ENCODE assay signal across 12 mouse cellular contexts in genomic region chr6:15321551-15321974, GRCm38 (mm10).
A peak's percentile ranks its signal among the peaks of the same experiment; 100 is the strongest.
DNase-seq lines count a peak whose midpoint lies in the region; ATAC-seq and TF ChIP-seq lines count a peak whose summit lies in the region.
"Had no signal": no experiment of that assay in that cellular context is flagged by ENCODE, and none has a peak within 500 bp of the region (broad histone marks: within the 10 kb centered on the region; RNA-seq: fewer than 3 reads in every experiment).

No protein-coding gene starts in this region.

- no peak overlapping the region for H3K4me3 ChIP-seq in forebrain, embryonic 15.5 days
- H3K4me3 ChIP-seq in forebrain, embryonic 10.5 days: no peak overlapping the region
- H3K4me3 ChIP-seq in lung, embryonic 16.5 days (ENCODE audit: low read length): no peak overlapping the region
- H3K4me3 ChIP-seq in lung, adult 2 months (replicated peaks; ENCODE audit: extremely low read depth, low read depth, low read length): no peak overlapping the region
- peak overlapping the region; percentile 18 for H3K4me3 ChIP-seq in heart, embryonic 16.5 days (ENCODE audit: low read length)
- no peak overlapping the region for H3K4me3 ChIP-seq in stomach, embryonic 15.5 days (replicated peaks)
- no peak overlapping the region for H3K4me3 ChIP-seq in neural tube, embryonic 15.5 days (replicated peaks)
- H3K4me3 ChIP-seq: hindbrain, embryonic 13.5 days; midbrain, embryonic 15.5 days had no signal

- ATAC-seq in forebrain, embryonic 15.5 days (replicated peaks): peak; percentile 67
- ATAC-seq in lung, embryonic 16.5 days (ENCODE audit: low read depth): peak; percentile 64
- no peak for ATAC-seq in heart, embryonic 16.5 days (replicated peaks; ENCODE audit: extremely low read depth, insufficient read depth, low FRiP score)
- peak; percentile 75; the same call in 1 of the 2 replicates for ATAC-seq in stomach, embryonic 15.5 days (ENCODE audit: insufficient read depth, low FRiP score, low read depth)
- no peak for ATAC-seq in neural tube, embryonic 15.5 days (ENCODE audit: low FRiP score)
- ATAC-seq: midbrain, embryonic 15.5 days had no signal

- WGBS in forebrain, embryonic 15.5 days: 28% methylated on average over 2 of the region's 2 CpGs
- WGBS in forebrain, embryonic 10.5 days: 67% methylated on average over 2 of the region's 2 CpGs
- 34% methylated on average over 2 of the region's 2 CpGs for WGBS in lung, embryonic 16.5 days
- 46% methylated on average over 2 of the region's 2 CpGs for WGBS in lung, adult 2 months
- 30% methylated on average over 2 of the region's 2 CpGs for WGBS in heart, embryonic 16.5 days
- WGBS in stomach, embryonic 15.5 days: 39% methylated on average over 2 of the region's 2 CpGs
- 72% methylated on average over 2 of the region's 2 CpGs for WGBS in neural tube, embryonic 15.5 days

- no peak for TF ChIP-seq CTCF in lung, adult 2 months (IDR thresholded peaks at IDR 0.05; ENCODE audit: insufficient read depth, low read length)

- H3K9me3 ChIP-seq in forebrain, embryonic 15.5 days: no peaks in the 10 kb centered on the region
- no peaks in the 10 kb centered on the region for H3K9me3 ChIP-seq in forebrain, embryonic 10.5 days
- H3K9me3 ChIP-seq in lung, embryonic 16.5 days (ENCODE audit: control insufficient read depth, low read length): no peaks in the 10 kb centered on the region
- H3K9me3 ChIP-seq in heart, embryonic 16.5 days (replicated peaks; ENCODE audit: control insufficient read depth, low read length): no peaks in the 10 kb centered on the region
- no peaks in the 10 kb centered on the region for H3K9me3 ChIP-seq in stomach, embryonic 15.5 days
- H3K9me3 ChIP-seq in neural tube, embryonic 15.5 days (replicated peaks): no peaks in the 10 kb centered on the region
- H3K9me3 ChIP-seq: hindbrain, embryonic 13.5 days; midbrain, embryonic 15.5 days had no signal

- H3K9ac ChIP-seq in forebrain, embryonic 15.5 days (replicated peaks): no peak overlapping the region
- H3K9ac ChIP-seq in lung, embryonic 16.5 days (ENCODE audit: low read length): no peak overlapping the region
- no peak overlapping the region for H3K9ac ChIP-seq in heart, embryonic 16.5 days (ENCODE audit: low read length)
- no peak overlapping the region for H3K9ac ChIP-seq in stomach, embryonic 15.5 days
- H3K9ac ChIP-seq in neural tube, embryonic 15.5 days (replicated peaks): no peak overlapping the region
- H3K9ac ChIP-seq: hindbrain, embryonic 13.5 days; midbrain, embryonic 15.5 days had no signal

- H3K27ac ChIP-seq in forebrain, embryonic 15.5 days (replicated peaks): no peak overlapping the region
- H3K27ac ChIP-seq in forebrain, embryonic 10.5 days: no peak overlapping the region
- peak overlapping the region; percentile 21 for H3K27ac ChIP-seq in lung, embryonic 16.5 days (ENCODE audit: low read length)
- H3K27ac ChIP-seq in heart, embryonic 16.5 days (ENCODE audit: low read length): peak overlapping the region; percentile 59
- no peak overlapping the region; the same call in 1 of the 2 replicates for H3K27ac ChIP-seq in stomach, embryonic 15.5 days
- no peak overlapping the region for H3K27ac ChIP-seq in neural tube, embryonic 15.5 days (replicated peaks)
- H3K27ac ChIP-seq: hindbrain, embryonic 13.5 days; midbrain, embryonic 15.5 days had no signal

- TF ChIP-seq POLR2A in lung, adult 2 months (IDR thresholded peaks at IDR 0.05; ENCODE audit: borderline replicate concordance, extremely low read depth, low read depth, low read length): no peak

- H3K27me3 ChIP-seq in forebrain, embryonic 15.5 days: no peaks in the 10 kb centered on the region
- no peaks in the 10 kb centered on the region for H3K27me3 ChIP-seq in forebrain, embryonic 10.5 days (ENCODE audit: poor library complexity, severe bottlenecking)
- no peaks in the 10 kb centered on the region for H3K27me3 ChIP-seq in lung, embryonic 16.5 days (ENCODE audit: control insufficient read depth, insufficient read depth, low read depth, low read length)
- H3K27me3 ChIP-seq in heart, embryonic 16.5 days (ENCODE audit: control insufficient read depth, insufficient read depth, low read length): no peaks in the 10 kb centered on the region
- H3K27me3 ChIP-seq in stomach, embryonic 15.5 days (replicated peaks): no peaks in the 10 kb centered on the region
- H3K27me3 ChIP-seq in neural tube, embryonic 15.5 days (replicated peaks): no peaks in the 10 kb centered on the region
- H3K27me3 ChIP-seq: hindbrain, embryonic 13.5 days; midbrain, embryonic 15.5 days had no signal

- H3K4me1 ChIP-seq in forebrain, embryonic 15.5 days: peaks cover 21% of the 10 kb centered on the region
- H3K4me1 ChIP-seq in forebrain, embryonic 10.5 days: peaks cover 12% of the 10 kb centered on the region; the same call in 1 of the 2 replicates
- no peaks in the 10 kb centered on the region; the same call in 1 of the 2 replicates for H3K4me1 ChIP-seq in lung, embryonic 16.5 days (replicated peaks; ENCODE audit: control insufficient read depth, insufficient read depth, low read length)
- no peaks in the 10 kb centered on the region for H3K4me1 ChIP-seq in lung, adult 2 months (ENCODE audit: control insufficient read depth, insufficient read depth, low read length)
- peaks cover 7% of the 10 kb centered on the region; the same call in 1 of the 2 replicates for H3K4me1 ChIP-seq in heart, embryonic 16.5 days (ENCODE audit: control insufficient read depth, insufficient read depth, low read length)
- H3K4me1 ChIP-seq in stomach, embryonic 15.5 days: no peaks in the 10 kb centered on the region
- no peaks in the 10 kb centered on the region for H3K4me1 ChIP-seq in neural tube, embryonic 15.5 days
- H3K4me1 ChIP-seq: hindbrain, embryonic 13.5 days; midbrain, embryonic 15.5 days had no signal

- no peak overlapping the region for H3K4me2 ChIP-seq in forebrain, embryonic 15.5 days (replicated peaks)
- no peak overlapping the region for H3K4me2 ChIP-seq in lung, embryonic 16.5 days (ENCODE audit: low read depth, low read length)
- H3K4me2 ChIP-seq in heart, embryonic 16.5 days (ENCODE audit: low read depth, low read length): peak overlapping the region; percentile 34; the same call in 1 of the 2 replicates
- no peak overlapping the region for H3K4me2 ChIP-seq in stomach, embryonic 15.5 days
- H3K4me2 ChIP-seq in neural tube, embryonic 15.5 days: no peak overlapping the region
- H3K4me2 ChIP-seq: hindbrain, embryonic 13.5 days; midbrain, embryonic 15.5 days had no signal

- DNase-seq in forebrain, embryonic 10.5 days (ENCODE audit: extremely low spot score, low spot score): no peak
- DNase-seq in lung, adult 2 months: no peak
- DNase-seq in cerebellum, adult 11-12 months: no peak
- DNase-seq: spleen, adult 18-20 months; thymus, postnatal 25 days had no signal

- H3K36me3 ChIP-seq in forebrain, embryonic 15.5 days: no peaks in the 10 kb centered on the region
- no peaks in the 10 kb centered on the region for H3K36me3 ChIP-seq in forebrain, embryonic 10.5 days (replicated peaks)
- no peaks in the 10 kb centered on the region for H3K36me3 ChIP-seq in lung, embryonic 16.5 days (ENCODE audit: control insufficient read depth, insufficient read depth, low read length)
- no peaks in the 10 kb centered on the region for H3K36me3 ChIP-seq in heart, embryonic 16.5 days (ENCODE audit: control insufficient read depth, insufficient read depth)
- H3K36me3 ChIP-seq in stomach, embryonic 15.5 days: no peaks in the 10 kb centered on the region
- no peaks in the 10 kb centered on the region for H3K36me3 ChIP-seq in neural tube, embryonic 15.5 days
- H3K36me3 ChIP-seq: hindbrain, embryonic 13.5 days; midbrain, embryonic 15.5 days had no signal

Comparison
In these comparisons a context has a peak if more than half of its experiments do, and no peak if none do; other contexts are left out.
1. ATAC-seq: peak in forebrain, embryonic 15.5 days (single experiment), lung, embryonic 16.5 days (single experiment) and stomach, embryonic 15.5 days (single experiment); none in heart, embryonic 16.5 days (single experiment) and neural tube, embryonic 15.5 days (single experiment).
2. H3K27ac ChIP-seq: peak in lung, embryonic 16.5 days (single experiment) and heart, embryonic 16.5 days (single experiment); none in forebrain, embryonic 15.5 days (single experiment), forebrain, embryonic 10.5 days (single experiment), stomach, embryonic 15.5 days (single experiment) and neural tube, embryonic 15.5 days (single experiment).